Mouse (Mus musculus): ENCODE data around the gene Gm9837. TPM values are rescaled to one million over a fixed set of nuclear protein-coding genes. Genes with fewer than 3 reads are reported as not detected.

Gene Gm9837
- polyA plus RNA-seq, 1 experiment = not detected

DNA sequence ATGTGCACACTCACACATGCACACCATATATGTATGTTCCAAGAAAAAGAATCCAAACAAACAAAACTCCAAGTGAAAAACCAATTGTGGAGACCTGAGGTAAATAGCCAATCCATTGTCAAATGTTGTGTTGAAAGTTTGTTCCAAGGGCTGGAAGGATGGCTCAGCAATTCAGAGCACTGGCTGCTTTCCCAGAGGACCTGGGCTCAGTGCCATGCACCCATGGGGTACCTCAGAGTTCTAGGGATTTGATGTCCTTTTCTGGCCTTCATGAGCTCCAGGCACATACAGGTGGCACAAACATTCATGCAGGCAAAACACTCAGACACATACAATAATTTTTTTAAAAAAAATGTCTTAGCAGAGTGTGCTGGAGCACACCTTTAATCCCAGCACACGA lies 21.8 kb downstream of the Gm9837 start:
- no peak for TF ChIP-seq GATA1 (IDR thresholded peaks at IDR 0.05; ENCODE audit: low read length)

DNA sequence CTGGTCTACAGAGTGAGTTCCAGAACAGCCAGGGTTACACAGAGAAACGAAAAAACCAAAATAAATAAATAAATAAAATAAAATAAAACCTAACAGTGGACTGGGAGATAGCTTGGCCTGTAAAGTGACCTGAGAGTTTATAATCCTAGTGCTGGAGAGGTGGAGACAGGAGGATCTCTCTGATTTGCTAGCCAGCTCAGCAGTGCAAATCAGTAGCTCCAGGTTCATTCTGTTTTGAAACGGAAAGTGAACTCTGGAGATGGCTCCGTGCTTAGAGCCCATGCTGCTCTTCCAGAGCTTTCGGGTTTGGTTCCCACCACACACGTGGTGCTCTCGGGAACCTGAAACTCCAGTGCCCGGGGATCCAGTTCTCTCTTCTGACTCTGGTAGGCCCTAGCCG lies 22.3 kb downstream of the Gm9837 start:
- no peak for TF ChIP-seq GATA1 (IDR thresholded peaks at IDR 0.05; ENCODE audit: low read length)

DNA sequence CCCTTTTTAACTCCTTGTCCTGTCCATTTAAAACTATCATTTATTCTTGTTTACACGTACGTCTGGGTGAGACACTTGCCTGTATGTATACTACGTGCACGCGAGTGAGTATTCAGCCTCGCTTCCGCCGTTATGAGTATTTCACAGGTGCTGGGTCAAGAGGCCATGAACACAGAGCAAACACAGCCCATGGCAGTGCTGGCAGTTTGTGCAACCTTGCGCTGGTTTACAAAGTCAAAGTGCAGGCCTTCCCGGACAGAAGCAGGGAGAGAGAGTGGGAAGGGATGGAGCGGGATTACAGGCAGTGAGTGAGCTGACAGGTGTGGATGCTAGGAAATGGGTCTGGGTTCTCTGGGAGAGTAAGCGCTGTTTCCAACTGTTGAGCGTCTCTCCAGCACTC lies 24.1 kb downstream of the Gm9837 start:
- no peak for TF ChIP-seq GATA1 (IDR thresholded peaks at IDR 0.05; ENCODE audit: low read length)

DNA sequence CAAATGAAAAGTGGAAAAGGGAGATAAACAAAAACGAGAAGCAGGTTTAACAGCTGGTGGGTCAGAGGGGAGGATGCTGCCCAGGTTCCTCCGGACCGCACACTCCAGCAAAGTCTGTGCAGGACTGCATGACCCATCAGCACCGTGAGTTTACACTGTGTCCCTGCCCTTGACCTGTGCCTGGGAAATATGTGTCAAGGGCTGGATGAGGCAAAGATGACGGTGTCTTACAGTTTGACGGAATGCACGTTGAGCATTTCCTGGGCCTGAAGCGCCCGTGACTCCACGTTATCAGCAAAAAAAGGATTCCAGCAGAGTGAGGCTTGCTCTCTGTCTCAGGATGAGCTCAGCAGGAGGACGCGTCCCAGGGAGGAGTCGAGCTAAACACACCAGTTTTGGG lies 24.7 kb downstream of the Gm9837 start:
- no peak for TF ChIP-seq GATA1 (IDR thresholded peaks at IDR 0.05; ENCODE audit: low read length)

DNA sequence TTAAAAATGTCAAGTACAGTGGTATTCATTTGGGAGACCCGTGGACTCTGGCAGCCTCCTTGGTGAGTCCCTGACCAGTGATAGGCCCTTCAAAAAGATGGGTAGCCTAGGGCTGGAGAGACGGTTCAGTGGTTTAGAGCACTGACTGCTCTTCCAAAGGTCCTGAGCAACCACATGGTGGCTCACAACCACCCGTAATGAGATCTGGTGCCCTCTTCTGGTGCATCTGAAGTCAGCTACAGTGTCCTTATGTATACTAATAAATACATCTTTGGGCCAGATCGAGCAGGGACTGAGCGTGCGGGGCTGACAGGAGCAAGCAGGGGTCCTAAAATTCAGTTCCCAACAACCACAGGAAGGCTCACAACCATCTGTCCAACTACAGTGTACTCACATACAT lies 26.4 kb downstream of the Gm9837 start:
- TF ChIP-seq GATA1 (IDR thresholded peaks at IDR 0.05; ENCODE audit: low read length) = no peak

DNA sequence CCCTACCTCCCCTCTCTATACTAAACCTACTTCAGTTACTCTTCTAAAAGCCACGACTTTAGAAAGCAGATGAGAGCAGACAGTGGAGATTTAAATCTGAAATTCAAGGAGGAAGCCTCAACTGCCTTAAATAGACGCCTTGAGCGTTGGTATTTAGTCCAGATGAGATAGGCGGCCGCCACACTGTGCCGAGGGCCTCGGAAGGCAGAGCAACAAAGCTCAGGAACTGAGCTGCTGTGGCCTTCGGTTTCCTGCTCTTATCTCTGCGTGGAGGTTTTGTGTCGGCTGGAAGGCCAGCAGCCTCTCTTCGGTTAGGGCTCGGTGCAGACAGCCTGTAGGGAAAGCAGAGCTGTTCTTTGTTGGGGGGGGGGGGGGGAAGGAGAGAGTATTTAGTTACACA lies 28.4 kb downstream of the Gm9837 start:
- no peak for TF ChIP-seq GATA1 (IDR thresholded peaks at IDR 0.05; ENCODE audit: low read length)

DNA sequence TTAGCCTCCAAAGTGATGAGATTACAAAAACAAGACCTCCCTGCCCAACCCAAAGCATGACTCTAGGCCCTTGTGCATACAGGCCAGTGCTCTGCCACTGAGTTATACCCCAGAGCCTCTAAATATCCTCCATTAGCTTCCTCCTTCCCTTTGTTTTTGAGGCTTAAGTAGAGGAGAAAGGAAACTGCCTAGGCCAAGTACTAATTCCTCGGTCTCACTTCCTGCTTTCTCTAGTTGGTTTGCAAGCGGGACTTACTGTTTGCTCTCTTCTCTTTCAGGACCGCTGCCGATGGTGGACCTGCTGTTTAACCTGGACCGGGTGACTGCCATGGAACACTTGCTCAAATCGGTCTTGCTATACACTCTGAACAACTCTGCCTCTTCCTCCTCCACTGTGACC lies 33.9 kb downstream of the Gm9837 start:
- TF ChIP-seq GATA1 (IDR thresholded peaks at IDR 0.05; ENCODE audit: low read length) = no peak

DNA sequence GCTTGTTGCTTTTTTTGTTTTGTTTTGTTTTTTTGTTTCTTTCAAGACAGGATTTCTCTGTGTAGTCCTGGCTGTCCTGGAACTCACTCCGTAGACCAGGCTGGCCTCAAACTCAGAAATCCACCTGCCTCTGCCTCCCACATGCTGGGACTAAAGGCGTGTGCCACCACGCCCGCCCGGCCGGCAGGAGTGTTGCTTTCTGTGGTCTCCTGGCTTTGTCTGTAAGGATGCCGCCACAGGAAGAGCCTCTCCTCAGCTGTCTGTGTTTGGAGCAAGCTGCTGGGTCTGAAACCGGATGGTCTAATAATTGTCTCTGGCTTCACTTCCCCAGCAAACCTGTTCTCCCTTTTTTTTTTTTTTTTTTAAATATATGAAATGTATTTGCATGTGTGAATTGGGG lies 34.8 kb downstream of the Gm9837 start:
- no peak for TF ChIP-seq GATA1 (IDR thresholded peaks at IDR 0.05; ENCODE audit: low read length)

DNA sequence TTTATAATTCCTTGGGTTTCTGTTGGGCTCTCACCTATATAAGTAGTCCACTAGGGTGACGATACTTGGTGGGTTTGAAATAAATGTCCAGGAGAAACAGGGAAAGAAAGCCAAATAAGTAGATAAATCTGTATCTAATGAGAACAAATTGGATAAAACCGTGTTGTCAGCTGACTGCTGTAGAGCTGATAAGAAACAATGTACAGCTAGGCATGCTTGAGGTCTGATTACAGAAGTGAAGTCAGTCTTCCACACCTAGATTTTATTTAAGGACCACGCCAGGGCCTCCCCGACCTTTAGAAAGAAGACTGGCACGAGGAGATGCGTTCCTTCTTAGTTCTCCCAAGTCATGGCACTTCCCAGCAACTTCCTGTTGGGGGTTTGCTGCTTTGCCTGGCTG lies 37.2 kb downstream of the Gm9837 start:
- TF ChIP-seq GATA1 (IDR thresholded peaks at IDR 0.05; ENCODE audit: low read length) = no peak

DNA sequence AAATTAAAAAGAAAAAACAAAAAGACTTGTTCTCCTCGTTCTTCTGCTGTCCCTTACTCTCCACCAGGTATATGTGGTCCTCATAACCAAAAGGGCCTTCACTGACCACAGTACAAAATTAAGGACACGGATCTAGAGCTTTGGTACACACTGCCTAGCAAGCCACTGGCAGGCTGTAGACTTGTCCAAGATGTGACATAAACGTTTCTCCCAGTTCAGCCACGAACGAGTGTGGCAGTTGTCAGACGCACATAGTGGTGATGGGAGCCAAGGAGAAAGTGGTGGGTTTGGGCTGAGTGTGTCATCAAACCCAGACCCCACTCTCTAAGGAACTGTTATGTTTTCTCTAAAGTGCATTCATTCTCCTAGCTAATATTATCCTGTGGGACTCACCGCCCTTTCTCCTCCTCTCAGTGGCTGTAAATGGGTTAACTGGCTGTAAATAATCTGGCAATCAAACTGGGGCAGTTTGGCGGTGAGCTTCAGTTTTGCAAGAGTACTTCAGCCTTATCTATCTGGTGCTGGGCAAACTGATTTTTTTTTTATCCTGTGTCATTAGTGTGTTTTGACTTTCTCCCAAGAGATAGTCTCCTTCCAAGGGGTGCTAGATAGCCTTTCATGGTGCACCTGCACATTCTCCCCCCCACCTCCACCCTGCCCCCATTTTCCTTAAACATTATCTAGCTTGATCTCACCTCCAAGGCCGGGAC lies 38.8 kb downstream of the Gm9837 start:
- TF ChIP-seq GATA1 (IDR thresholded peaks at IDR 0.05; ENCODE audit: low read length) = no peak

DNA sequence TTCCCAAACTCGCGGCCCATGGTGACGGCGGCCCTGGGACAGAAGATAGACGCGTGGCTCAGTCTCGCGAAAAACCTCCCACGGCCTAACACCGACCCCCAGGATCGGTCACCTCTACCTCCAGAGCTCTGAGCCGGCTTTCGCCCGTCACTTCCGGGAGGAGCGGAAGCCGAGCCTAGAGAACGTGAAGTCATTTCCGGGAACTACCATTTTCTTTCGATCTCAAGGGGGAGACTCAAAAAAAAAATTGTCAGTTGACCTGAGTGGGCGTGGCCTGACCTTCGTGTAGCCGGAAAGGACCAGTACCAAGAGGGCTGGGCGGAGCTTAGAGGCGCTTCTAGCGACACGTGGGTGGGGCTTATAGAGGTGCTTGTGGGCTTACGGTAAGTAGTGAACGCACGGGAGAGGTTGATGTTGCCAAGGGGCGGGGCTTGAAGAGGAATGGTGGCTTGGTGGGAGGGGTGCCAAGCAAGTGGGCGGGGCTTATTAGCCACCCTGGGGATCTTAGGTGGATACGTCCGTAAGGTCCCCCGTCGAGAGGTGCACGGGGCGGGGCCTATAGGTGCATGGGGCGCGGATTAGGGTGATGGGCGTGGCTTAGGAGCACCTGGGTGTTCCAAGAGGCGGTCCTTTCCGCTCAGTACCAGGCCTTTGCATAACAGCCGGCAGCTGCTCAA lies 39.5 kb downstream of the Gm9837 start, which contains the start of the genes Uqcrq and Gdf9:
Gene Uqcrq, minus strand, starts transcription at position 162 of the 677 bp plus-strand sequence.
Gene Gdf9, plus strand, starts transcription at position 354 of the 677 bp plus-strand sequence.
- TF ChIP-seq GATA1 (IDR thresholded peaks at IDR 0.05; ENCODE audit: low read length) = no peak

DNA sequence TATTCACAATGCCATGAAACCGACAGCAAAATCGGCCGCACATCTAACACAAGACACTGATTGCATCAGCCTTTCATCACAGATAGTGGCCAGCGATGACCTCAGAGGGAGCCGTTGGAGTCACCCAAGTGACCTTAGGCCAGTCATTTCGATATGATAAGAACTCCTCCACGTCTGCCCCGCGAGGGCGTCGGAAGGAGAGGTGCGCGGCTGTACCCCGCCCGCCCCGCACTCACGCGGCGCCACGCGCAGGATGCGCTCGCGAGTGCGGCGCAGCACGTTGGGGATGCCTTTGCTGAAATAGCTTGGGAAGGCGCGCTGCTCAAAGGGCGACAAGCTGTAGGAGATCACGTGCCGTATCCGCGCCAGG lies 40.0 kb downstream of the Gm9837 start:
- no peak for TF ChIP-seq GATA1 (IDR thresholded peaks at IDR 0.05; ENCODE audit: low read length)

DNA sequence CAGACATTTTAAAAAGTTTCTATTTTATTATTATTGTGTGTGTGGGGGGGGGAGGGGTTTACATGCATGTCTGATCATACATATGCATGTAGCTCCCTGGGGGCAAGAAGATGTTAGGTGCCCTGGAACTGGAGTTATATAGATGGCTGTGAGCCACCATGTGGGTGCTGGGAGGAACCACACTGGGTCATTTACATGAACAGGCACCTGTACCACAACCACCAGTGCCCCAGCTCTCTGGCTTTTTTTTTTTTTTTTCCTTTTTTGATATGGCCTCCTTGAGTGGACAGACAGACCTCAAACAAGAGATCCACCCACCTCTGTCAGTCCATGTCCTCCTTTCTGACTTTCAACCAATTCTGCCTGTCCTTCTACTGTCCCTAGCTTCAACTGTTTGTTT lies 41.1 kb downstream of the Gm9837 start:
- no peak for TF ChIP-seq GATA1 (IDR thresholded peaks at IDR 0.05; ENCODE audit: low read length)

DNA sequence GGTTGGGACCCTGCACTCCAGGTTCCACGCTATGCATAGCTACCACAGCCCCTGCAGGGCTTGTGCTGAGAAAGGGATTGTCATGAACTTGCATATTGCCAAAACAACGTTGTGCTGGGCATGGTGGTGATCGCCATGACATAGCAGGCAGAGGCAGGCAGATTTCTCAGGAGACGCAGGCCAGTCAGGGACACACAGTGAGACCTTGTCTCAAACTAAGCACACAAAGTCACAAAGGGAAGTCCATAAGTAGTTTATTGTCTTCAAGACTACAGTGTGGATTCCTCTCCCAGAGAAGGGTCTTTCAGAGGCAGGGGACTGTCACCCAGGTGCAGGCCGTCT lies 41.6 kb downstream of the Gm9837 start:
- no peak for TF ChIP-seq GATA1 (IDR thresholded peaks at IDR 0.05; ENCODE audit: low read length)

DNA sequence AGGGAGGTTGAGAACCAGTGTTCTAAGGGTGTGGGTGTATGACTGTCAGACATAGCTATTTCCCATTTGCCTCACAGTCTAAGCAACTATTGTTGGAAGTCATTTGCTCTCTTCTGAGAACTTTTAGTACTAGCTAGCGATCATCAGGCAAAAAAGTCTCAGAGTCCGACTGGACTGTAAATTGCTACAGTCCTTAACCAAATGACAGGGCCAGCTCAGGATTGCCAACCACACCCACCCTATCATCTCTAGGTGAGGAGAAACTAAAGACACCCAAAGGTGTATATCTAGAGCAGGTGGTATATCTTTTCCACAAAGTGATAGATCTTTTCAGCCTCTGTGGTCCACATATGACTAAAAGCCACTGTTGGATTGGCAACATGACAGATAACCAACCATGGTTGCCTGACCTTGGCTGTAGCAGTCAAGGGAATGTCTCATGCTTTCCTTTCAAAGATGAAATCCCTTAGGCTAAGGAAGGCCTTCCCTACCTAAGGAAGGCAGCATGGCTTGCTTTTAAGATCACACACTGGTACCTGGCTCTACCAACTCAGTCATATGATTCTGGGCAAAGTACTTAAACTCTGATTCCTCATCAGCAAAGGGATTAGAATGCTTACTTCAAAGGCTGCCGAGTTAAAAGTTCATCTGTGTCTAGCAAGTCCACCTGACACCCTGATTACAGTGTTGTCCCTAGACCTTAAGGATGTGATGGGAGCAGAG lies 42.1 kb downstream of the Gm9837 start:
- no peak for TF ChIP-seq GATA1 (IDR thresholded peaks at IDR 0.05; ENCODE audit: low read length)

DNA sequence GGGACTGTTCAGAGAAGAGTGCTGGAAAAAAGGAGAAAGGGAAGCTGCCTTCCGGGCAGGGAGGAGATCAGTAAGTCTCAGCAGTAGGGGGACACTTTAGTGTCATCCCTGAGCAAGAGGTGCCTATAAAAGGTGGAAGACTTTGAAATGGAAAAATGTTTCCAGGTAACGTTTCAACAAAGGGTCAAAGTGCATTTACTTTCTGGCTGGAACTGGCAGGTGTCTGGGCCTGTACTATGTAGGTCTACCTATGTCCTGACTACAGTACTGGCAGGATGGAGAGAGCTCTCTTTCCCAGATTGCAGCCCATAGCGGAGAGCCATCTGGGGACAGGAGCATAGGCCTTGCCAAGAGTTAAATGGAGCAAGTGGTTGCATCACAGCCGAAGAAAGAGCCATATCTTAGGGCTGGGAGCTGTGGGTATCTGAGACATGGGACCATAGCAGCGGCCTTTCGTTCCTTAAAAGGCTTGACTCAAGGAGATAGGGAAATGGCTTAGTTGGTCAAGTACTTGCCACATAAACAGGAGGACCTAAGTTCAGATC lies 44.5 kb downstream of the Gm9837 start:
- no peak for TF ChIP-seq GATA1 (IDR thresholded peaks at IDR 0.05; ENCODE audit: low read length)
